Mouse (Mus musculus) forebrain, postnatal 0 days (tissue): ENCODE measurements around the gene Rusc2. TPM values are rescaled to one million over a fixed set of nuclear protein-coding genes. Genes with fewer than 3 reads are reported as not detected.

Experiments
- ATAC-seq: fragments of 200-750 bp; cut with Nextera tagmentation; 2 replicates; pipeline ENCODE4 v1.8.0; 2017; ENCODE audit warnings: mild to moderate bottlenecking, moderate library complexity
- DNase-seq: peaks from one replicate; pipeline ENCODE4 v3.0.0-alpha.2; 2015
- H3K27ac ChIP-seq: fragments of 300-500 bp; sonication (generic); 2 replicates; pipeline ENCODE4 v1.5.1; 2014; ENCODE audit warnings: low read depth, mild to moderate bottlenecking, antibody characterized with exemption, low read length, moderate library complexity, mixed read lengths
- H3K27me3 ChIP-seq: fragments of 300-500 bp; sonication (generic); 2 replicates; pipeline ENCODE4 v1.6.1; 2014; ENCODE audit warnings: mild to moderate bottlenecking, low read length, mixed read lengths; ENCODE audit not compliant: insufficient read depth
- H3K36me3 ChIP-seq: fragments of 300-500 bp; sonication (generic); 2 replicates; pipeline ENCODE4 v1.6.1; 2014; ENCODE audit warnings: mild to moderate bottlenecking, moderate library complexity; ENCODE audit not compliant: insufficient read depth
- H3K4me1 ChIP-seq: fragments of 300-500 bp; sonication (generic); 2 replicates; pipeline ENCODE4 v1.6.1; 2014; ENCODE audit warnings: antibody characterized with exemption; ENCODE audit not compliant: insufficient read depth
- H3K4me2 ChIP-seq: fragments of 300-500 bp; sonication (generic); 2 replicates; pipeline ENCODE4 v1.6.1; 2014; ENCODE audit warnings: low read depth, mild to moderate bottlenecking, moderate library complexity
- H3K4me3 ChIP-seq: fragments of 300-500 bp; sonication (generic); 2 replicates; pipeline ENCODE4 v1.5.1; 2014; ENCODE audit warnings: low read depth, low read length, mixed read lengths
- H3K9ac ChIP-seq: fragments of 300-500 bp; sonication (generic); 2 replicates; pipeline ENCODE4 v1.6.1; 2014; ENCODE audit warnings: mild to moderate bottlenecking
- H3K9me3 ChIP-seq: fragments of 300-500 bp; sonication (generic); 2 replicates; pipeline ENCODE4 v1.6.1; 2016; ENCODE audit warnings: low read length
- CTCF ChIP-seq: sonication (generic); IDR thresholded peaks from 2 replicates; pipeline ENCODE4 v1.5.1; 2016; ENCODE audit warnings: antibody characterized with exemption, control low read depth, low read depth
- WGBS: fragments of 180-500 bp; shearing (Covaris S2); extraction: QIAGEN DNeasy Blood & Tissue Kit; methylation state at CpG from one replicate; pipeline ENCODE4 v1.1.7; 2014; 5-methylcytosine and 5-hydroxymethylcytosine counted together
- polyA plus RNA-seq: library from polyadenylated mRNA; unstranded; fragments of >200 nt; fragmentation: Nextera tagmentation; extraction: Ambion mirVana; gene quantifications from 2 replicates; pipeline ENCODE4 v1.2.1, GENCODE M21; 2015
- total RNA-seq: library from RNA; depleted of rRNA; stranded (reverse); fragments of >200 nt; gene quantifications from 2 replicates; pipeline ENCODE4 v1.2.3, GENCODE M21; 2014

Gene Rusc2
- total and polyA plus RNA-seq, 2 experiments from 2014 or later: 75.8 to 148 TPM

GRCm38 (mm10) chr4:43454041-43454836 lies 72.5 kb downstream of the Rusc2 start, which contains the start of gene Cd72:
Gene Cd72 (minus strand): TSS chr4:43454628.
- ATAC-seq (no peak), DNase-seq (no peak)
- Histone ChIP-seq H3K9ac (no peak within 1 kb of the TSS), H3K4me2 (peak within 1 kb of the TSS; percentile 35), H3K36me3 (no peaks in the 10 kb centered on the region), H3K4me1 (no peaks in the 10 kb centered on the region), H3K27me3 (peaks cover 9% of the 10 kb centered on the region), H3K9me3 (no peaks in the 10 kb centered on the region), H3K4me3 (peak within 1 kb of the TSS; percentile 2; the same call in 1 of the 2 replicates), H3K27ac (no peak within 1 kb of the TSS)
- 35% methylated on average over 20 of the region's 20 CpGs for WGBS
- no peak for TF ChIP-seq CTCF

GRCm38 (mm10) chr4:43456470-43456869 lies 74.7 kb downstream of the Rusc2 start:
- Histone ChIP-seq H3K27ac (no peak overlapping the region), H3K27me3 (peaks cover 9% of the 10 kb centered on the region), H3K9ac (no peak overlapping the region), H3K4me1 (no peaks in the 10 kb centered on the region), H3K36me3 (no peaks in the 10 kb centered on the region), H3K9me3 (no peaks in the 10 kb centered on the region), H3K4me2 (no peak overlapping the region), H3K4me3 (no peak overlapping the region)
- WGBS: 32% methylated on average over 4 of the region's 4 CpGs
- ATAC-seq (no peak), DNase-seq (no peak)
- no peak for TF ChIP-seq CTCF

- WGBS: 34% methylated on average over 8 of the region's 8 CpGs
- Histone ChIP-seq H3K4me2 (no peak overlapping the region), H3K27ac (no peak overlapping the region), H3K4me3 (no peak overlapping the region), H3K27me3 (peaks cover 9% of the 10 kb centered on the region), H3K9ac (no peak overlapping the region), H3K36me3 (no peaks in the 10 kb centered on the region), H3K4me1 (no peaks in the 10 kb centered on the region), H3K9me3 (no peaks in the 10 kb centered on the region)
- TF ChIP-seq CTCF: no peak
- ATAC-seq: no peak
- no peak for DNase-seq
Observed at GRCm38 (mm10) chr4:43457124-43457523, 75.3 kb downstream of the Rusc2 start.

GRCm38 (mm10) chr4:43463102-43463501 lies 81.3 kb downstream of the Rusc2 start:
- no peak overlapping the region for H3K4me2 ChIP-seq
- no peak for DNase-seq
- no peaks in the 10 kb centered on the region for H3K27me3 ChIP-seq
- H3K27ac ChIP-seq: no peak overlapping the region
- no peak for ATAC-seq
- no peaks in the 10 kb centered on the region for H3K4me1 ChIP-seq
- no peak for TF ChIP-seq CTCF
- no peak overlapping the region for H3K4me3 ChIP-seq
- no peaks in the 10 kb centered on the region for H3K9me3 ChIP-seq
- no peaks in the 10 kb centered on the region for H3K36me3 ChIP-seq
- no peak overlapping the region for H3K9ac ChIP-seq
- 95% methylated on average over 5 of the region's 5 CpGs for WGBS

- Histone ChIP-seq H3K9ac (no peak overlapping the region), H3K4me3 (no peak overlapping the region), H3K36me3 (no peaks in the 10 kb centered on the region), H3K27ac (no peak overlapping the region), H3K4me1 (no peaks in the 10 kb centered on the region), H3K4me2 (no peak overlapping the region), H3K9me3 (no peaks in the 10 kb centered on the region), H3K27me3 (no peaks in the 10 kb centered on the region)
- no peak for DNase-seq
- no peak for ATAC-seq
- TF ChIP-seq CTCF: no peak
- 86% methylated on average over 6 of the region's 6 CpGs for WGBS
Observed at GRCm38 (mm10) chr4:43465935-43466334, 84.2 kb downstream of the Rusc2 start.

- WGBS: 88% methylated on average over 7 of the region's 7 CpGs
Observed at GRCm38 (mm10) chr4:43466872-43467271, 85.1 kb downstream of the Rusc2 start.

GRCm38 (mm10) chr4:43470301-43470700 lies 88.5 kb downstream of the Rusc2 start:
- 92% methylated on average over 10 of the region's 10 CpGs for WGBS
- no peak for ATAC-seq
- Histone ChIP-seq H3K9ac (no peak overlapping the region), H3K27ac (no peak overlapping the region), H3K4me2 (no peak overlapping the region), H3K4me1 (no peaks in the 10 kb centered on the region), H3K27me3 (no peaks in the 10 kb centered on the region), H3K9me3 (no peaks in the 10 kb centered on the region), H3K36me3 (no peaks in the 10 kb centered on the region), H3K4me3 (no peak overlapping the region)
- DNase-seq: no peak
- TF ChIP-seq CTCF: no peak

More at GRCm38 (mm10) chr4:43466872-43467271, 85.1 kb downstream of the Rusc2 start:
- no peaks in the 10 kb centered on the region for H3K9me3 ChIP-seq
- no peak for TF ChIP-seq CTCF
- no peak overlapping the region for H3K27ac ChIP-seq
- no peaks in the 10 kb centered on the region for H3K36me3 ChIP-seq
- ATAC-seq (no peak), DNase-seq (no peak)
- H3K4me1 ChIP-seq: no peaks in the 10 kb centered on the region
- no peak overlapping the region for H3K4me2 ChIP-seq
- H3K27me3 ChIP-seq: no peaks in the 10 kb centered on the region
- no peak overlapping the region for H3K9ac ChIP-seq
- no peak overlapping the region for H3K4me3 ChIP-seq
